Mouse (Mus musculus) G1E (cell line): Measurements from ENCODE around the gene Erc1. TPM values are rescaled to one million over a fixed set of nuclear protein-coding genes. Genes with fewer than 3 reads are reported as not detected.
"Not testable (repeated sequence)": the region's sequence is repeated elsewhere in the genome, so short reads cannot be mapped to it uniquely, and the experiment has no call there.

Source experiments
- ATAC-seq: 2 replicates; pipeline ENCODE4 v1.8.0; 2016; ENCODE audit warnings: mild to moderate bottlenecking; ENCODE audit not compliant: insufficient number of reproducible peaks, poor library complexity, low FRiP score, severe bottlenecking; ENCODE audit errors: extremely low read depth
- DNase-seq: peaks from one replicate; pipeline ENCODE4 v3.0.0; 2012; ENCODE audit warnings: low spot score
- H3K27me3 ChIP-seq: 2 replicates; pipeline ENCODE4 v1.6.1; 2012; ENCODE audit warnings: mild to moderate bottlenecking, low read length, inconsistent platforms; ENCODE audit not compliant: insufficient read depth
- H3K36me3 ChIP-seq: replicated peaks from 2 replicates; pipeline ENCODE3; 2012; ENCODE audit warnings: mild to moderate bottlenecking, inconsistent platforms
- H3K4me1 ChIP-seq: 2 replicates; pipeline ENCODE4 v1.6.1; 2012; ENCODE audit warnings: low read depth, low read length, inconsistent platforms, mixed read lengths; ENCODE audit not compliant: insufficient read depth
- H3K4me3 ChIP-seq: 2 replicates; pipeline ENCODE4 v1.5.1; 2012; ENCODE audit warnings: low read depth, mild to moderate bottlenecking, inconsistent platforms, low read length, moderate library complexity, mixed read lengths
- H3K9me3 ChIP-seq: replicated peaks from 2 replicates; pipeline ENCODE4 v1.6.1; 2012; ENCODE audit warnings: inconsistent platforms
- CTCF ChIP-seq: IDR thresholded peaks from 2 replicates; pipeline ENCODE4 v1.5.1; 2012; ENCODE audit warnings: low read depth, low read length, inconsistent platforms, mixed read lengths
- GATA1 ChIP-seq: IDR thresholded peaks from 2 replicates; pipeline ENCODE4 v1.6.1; 2012; ENCODE audit warnings: borderline replicate concordance, low read length, inconsistent platforms, mixed read lengths
- GATA2 ChIP-seq: IDR thresholded peaks from 2 replicates; pipeline ENCODE4 v1.6.1; 2012; ENCODE audit warnings: low read depth, low read length, inconsistent platforms, borderline replicate concordance
- POLR2AphosphoS5 ChIP-seq: IDR thresholded peaks from 2 replicates; pipeline ENCODE4 v1.6.1; 2012; ENCODE audit warnings: low read depth, low read length, inconsistent platforms; ENCODE audit not compliant: insufficient replicate concordance
- TAL1 ChIP-seq: conservative IDR thresholded peaks from 2 replicates; pipeline ENCODE4 v1.6.1; 2012; ENCODE audit warnings: low read depth, low read length, inconsistent platforms, mixed read lengths
- polyA plus RNA-seq: library from polyadenylated mRNA; stranded (reverse); fragments of >175 nt; gene quantifications from 2 replicates; pipeline ENCODE4 v1.2.3, GENCODE M21; 2012
- total RNA-seq, 2 experiments: library from RNA; stranded (forward) in 1 of 2; stranded (reverse) in 1 of 2; fragments of 200-1000 nt in 1 of 2; fragments of >200 nt in 1 of 2; fragmentation: Nextera tagmentation in 1 of 2; gene quantifications; 2 replicates each; pipeline ENCODE4 v1.2.3; 2014 to 2017

Gene Erc1
- total and polyA plus RNA-seq, 3 experiments, result 2.9 to 21.4 (median 14.4) TPM

GRCm38 (mm10) chr6:119674201-119674810 is 173.7 kb downstream of the Erc1 start:
- DNase-seq (no peak), ATAC-seq (no peak)
- Histone ChIP-seq H3K9me3 (no peaks in the 10 kb centered on the region), H3K4me1 (no peaks in the 10 kb centered on the region), H3K4me3 (no peak overlapping the region), H3K27me3 (no peaks in the 10 kb centered on the region), H3K36me3 (peaks cover 8% of the 10 kb centered on the region)
- no peak for TF ChIP-seq GATA1
- TF ChIP-seq POLR2AphosphoS5, result no peak
- no peak for TF ChIP-seq TAL1
- TF ChIP-seq CTCF, result no peak
- no peak for TF ChIP-seq GATA2

DNA sequence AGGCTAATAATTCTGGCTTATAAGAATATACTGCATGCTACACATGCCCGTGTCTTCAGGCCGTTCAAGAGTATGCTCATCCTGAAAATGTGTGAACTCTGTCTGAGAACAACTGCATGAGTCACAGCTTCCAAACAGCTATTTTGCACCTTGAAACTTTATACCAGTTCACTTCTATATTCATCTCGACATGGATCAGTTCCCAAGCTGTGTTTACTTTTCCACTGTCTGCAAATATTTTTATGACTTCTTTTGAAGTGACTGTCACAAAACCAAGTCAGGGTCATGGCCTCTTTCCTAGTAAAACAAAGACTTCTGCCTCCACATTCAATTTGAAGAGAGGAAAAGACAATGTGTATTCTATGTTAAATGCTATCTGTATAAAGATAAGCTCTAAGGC is 178.2 kb downstream of the Erc1 start:
- Histone ChIP-seq H3K4me1 (peaks cover 5% of the 10 kb centered on the region), H3K9me3 (no peaks in the 10 kb centered on the region), H3K4me3 (no peak overlapping the region), H3K36me3 (peaks cover 6% of the 10 kb centered on the region), H3K27me3 (no peaks in the 10 kb centered on the region)
- no peak for ATAC-seq
- DNase-seq, result no peak
- TF ChIP-seq GATA1 (no peak), CTCF (no peak), POLR2AphosphoS5 (no peak), TAL1 (no peak), GATA2 (no peak)

GRCm38 (mm10) chr6:119662936-119663335 is 185.0 kb downstream of the Erc1 start:
- no peak overlapping the region for H3K4me3 ChIP-seq
- DNase-seq (no peak), ATAC-seq (no peak)
- H3K4me1 ChIP-seq, result peaks cover 9% of the 10 kb centered on the region
- no peaks in the 10 kb centered on the region for H3K9me3 ChIP-seq
- TF ChIP-seq GATA2, result no peak
- TF ChIP-seq TAL1, result no peak
- no peak for TF ChIP-seq CTCF
- TF ChIP-seq GATA1, result no peak
- TF ChIP-seq POLR2AphosphoS5, result no peak
- H3K27me3 ChIP-seq, result no peaks in the 10 kb centered on the region
- peaks cover 7% of the 10 kb centered on the region for H3K36me3 ChIP-seq

DNA sequence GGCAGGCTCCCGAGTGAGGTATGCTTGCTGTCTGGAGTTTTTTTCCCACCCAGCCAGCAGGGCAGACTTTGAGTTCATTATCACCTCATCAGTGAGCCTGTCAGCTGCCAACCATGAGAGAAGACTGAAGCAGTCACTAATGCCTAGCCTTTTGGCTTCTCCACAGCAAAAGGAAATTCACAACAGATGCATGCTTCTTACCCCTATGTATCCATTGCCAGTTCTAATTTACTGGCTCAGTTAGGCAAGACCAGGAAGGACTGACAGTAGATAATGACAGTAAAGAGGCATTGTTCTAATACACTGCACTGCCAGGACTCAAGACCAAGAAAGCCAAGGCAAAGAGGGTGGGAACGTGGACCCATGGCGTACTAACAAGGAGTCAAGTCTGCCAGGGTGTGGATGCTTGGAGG is 186.9 kb downstream of the Erc1 start:
- no peak overlapping the region for H3K4me3 ChIP-seq
- no peaks in the 10 kb centered on the region for H3K27me3 ChIP-seq
- DNase-seq, result no peak
- H3K4me1 ChIP-seq, result peaks cover 9% of the 10 kb centered on the region
- H3K36me3 ChIP-seq, result peaks cover 5% of the 10 kb centered on the region
- TF ChIP-seq TAL1 (no peak), POLR2AphosphoS5 (no peak), GATA1 (no peak), CTCF (no peak), GATA2 (no peak)
- ATAC-seq, result no peak
- no peaks in the 10 kb centered on the region for H3K9me3 ChIP-seq

DNA sequence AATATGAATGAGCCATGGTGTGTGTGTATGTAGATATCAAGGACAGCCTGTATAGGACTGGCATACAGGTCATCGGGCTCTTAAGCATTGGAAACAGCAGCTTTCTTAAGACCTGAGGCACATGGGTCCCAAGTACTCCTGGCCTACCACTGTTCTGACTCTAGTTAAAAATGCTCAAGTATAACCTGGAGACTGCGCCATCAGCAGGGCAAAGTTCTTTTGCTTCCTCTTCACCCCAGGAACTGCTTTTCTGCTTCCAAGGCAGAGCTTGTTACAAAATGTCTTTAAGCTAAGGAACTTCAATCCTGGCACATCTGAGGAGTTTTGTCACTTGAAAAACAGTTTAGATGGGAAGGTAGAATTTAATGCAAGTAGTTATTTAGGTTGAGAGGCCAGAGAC is 189.5 kb downstream of the Erc1 start:
- Histone ChIP-seq H3K4me1 (no peaks in the 10 kb centered on the region), H3K36me3 (peaks cover 3% of the 10 kb centered on the region), H3K4me3 (no peak overlapping the region), H3K9me3 (no peaks in the 10 kb centered on the region), H3K27me3 (no peaks in the 10 kb centered on the region)
- no peak for ATAC-seq
- DNase-seq, result no peak
- no peak for TF ChIP-seq GATA2
- no peak for TF ChIP-seq TAL1
- TF ChIP-seq POLR2AphosphoS5, result no peak
- no peak for TF ChIP-seq GATA1
- no peak for TF ChIP-seq CTCF

DNA sequence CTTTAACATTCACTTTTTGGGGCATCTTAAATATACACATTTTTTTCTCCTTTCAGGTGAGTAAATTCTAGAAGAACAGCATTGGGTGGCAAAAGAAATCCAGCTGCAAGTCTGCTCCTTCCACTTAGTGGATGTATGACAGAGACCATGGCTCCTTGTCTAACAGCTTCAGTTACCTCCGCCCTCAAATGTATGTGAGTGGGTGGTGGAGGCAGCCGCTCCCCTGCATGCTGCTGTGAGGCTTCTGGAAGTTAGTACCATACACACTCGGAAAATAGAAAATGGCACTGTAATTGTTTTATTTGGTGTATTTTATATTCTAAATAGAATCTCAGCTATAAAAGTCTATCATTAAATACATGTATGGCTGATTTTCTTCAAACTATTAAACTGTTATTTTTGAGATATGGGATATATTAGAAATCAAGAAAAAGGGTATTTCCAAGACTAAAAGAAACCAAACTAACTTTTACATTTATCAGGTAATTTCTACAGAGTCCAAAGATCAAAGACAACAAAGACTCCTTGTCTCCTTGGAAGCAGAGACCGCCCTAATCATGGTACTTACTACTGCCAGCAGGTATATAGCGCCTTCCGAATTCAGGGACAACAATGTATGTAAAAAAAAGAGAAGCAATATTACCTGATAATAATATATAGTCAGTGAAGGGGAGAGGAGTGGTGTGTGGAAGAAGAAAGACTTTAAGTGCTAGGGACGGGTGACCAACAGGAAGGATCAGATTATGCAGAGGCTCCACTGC is 190.4 kb downstream of the Erc1 start:
- DNase-seq (no peak), ATAC-seq (no peak)
- Histone ChIP-seq H3K4me3 (no peak overlapping the region), H3K9me3 (no peaks in the 10 kb centered on the region), H3K4me1 (no peaks in the 10 kb centered on the region), H3K36me3 (peaks cover 3% of the 10 kb centered on the region), H3K27me3 (no peaks in the 10 kb centered on the region)
- TF ChIP-seq CTCF (no peak), GATA2 (no peak), POLR2AphosphoS5 (no peak), GATA1 (no peak), TAL1 (no peak)

- DNase-seq, H3K4me3 ChIP-seq, H3K9me3 ChIP-seq, H3K36me3 ChIP-seq, H3K27me3 ChIP-seq, ATAC-seq, H3K4me1 ChIP-seq: not testable (repeated sequence)
Observed at GRCm38 (mm10) chr6:119654777-119655176, 193.2 kb downstream of the Erc1 start.
